Mouse (Mus musculus): ENCODE measurements around the gene Rnf7. TPM values are rescaled to one million over a fixed set of nuclear protein-coding genes. Genes with fewer than 3 reads are reported as not detected.

Rnf7 gene
- polyA plus RNA-seq, 1 experiment from 2014 or later = 52.9 TPM

GRCm38 (mm10) chr9:96436901-96437804, 41.3 kb downstream of the Rnf7 start:
- Histone ChIP-seq H3K36me3 (ENCODE audit: control insufficient read depth, insufficient read depth) (no peaks in the 10 kb centered on the region), H3K4me1 (ENCODE audit: control insufficient read depth, low read depth, low read length) (peaks cover 8% of the 10 kb centered on the region), H3K27ac (ENCODE audit: low read length) (peak overlapping the region; percentile 64), H3K4me3 (ENCODE audit: low read depth, low read length) (peak overlapping the region; percentile 38), H3K4me2 (ENCODE audit: low read depth, low read length) (peak overlapping the region; percentile 34), H3K27me3 (ENCODE audit: control insufficient read depth, insufficient read depth, low read depth, low read length) (peaks cover 34% of the 10 kb centered on the region), H3K9ac (ENCODE audit: low read depth, low read length) (peak overlapping the region; percentile 18; the same call in 1 of the 2 replicates), H3K9me3 (replicated peaks; ENCODE audit: control insufficient read depth, low read length) (no peaks in the 10 kb centered on the region)
- WGBS (ENCODE audit: insufficient replicate concordance) = 24% methylated on average over 28 of the region's 28 CpGs
- ATAC-seq (ENCODE audit: low read depth) = no peak

DNA sequence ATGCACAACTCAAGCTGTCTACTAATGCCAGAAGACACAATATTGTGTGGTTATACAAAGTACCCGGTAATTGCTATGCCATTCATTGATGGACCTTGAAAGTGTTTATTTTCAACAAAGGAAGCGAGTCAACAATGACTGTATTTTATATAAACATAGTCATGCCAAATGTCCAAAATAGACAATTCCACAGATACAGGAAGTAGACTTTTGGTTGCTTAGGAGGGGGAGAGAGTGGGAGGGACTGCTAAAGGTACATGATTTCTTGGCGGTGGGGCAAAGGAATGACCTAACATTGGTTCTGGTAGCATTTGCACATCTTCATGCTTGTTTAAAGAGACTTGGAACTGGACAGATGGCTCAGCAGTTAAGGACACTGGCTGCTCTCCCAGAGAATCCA, 45.9 kb downstream of the Rnf7 start:
- H3K27ac ChIP-seq (ENCODE audit: low read length) = no peak overlapping the region
- no peak for ATAC-seq (ENCODE audit: low read depth)
- H3K4me2 ChIP-seq (ENCODE audit: low read depth, low read length) = no peak overlapping the region
- H3K36me3 ChIP-seq (ENCODE audit: control insufficient read depth, insufficient read depth) = no peaks in the 10 kb centered on the region
- no peak overlapping the region for H3K9ac ChIP-seq (ENCODE audit: low read depth, low read length)
- no peak overlapping the region for H3K4me3 ChIP-seq (ENCODE audit: low read depth, low read length)
- WGBS (ENCODE audit: insufficient replicate concordance) = 75% methylated on average over 3 of the region's 3 CpGs
- peaks cover 11% of the 10 kb centered on the region for H3K27me3 ChIP-seq (ENCODE audit: control insufficient read depth, insufficient read depth, low read depth, low read length)
- no peaks in the 10 kb centered on the region for H3K9me3 ChIP-seq (replicated peaks; ENCODE audit: control insufficient read depth, low read length)
- H3K4me1 ChIP-seq (ENCODE audit: control insufficient read depth, low read depth, low read length) = peaks cover 4% of the 10 kb centered on the region

DNA sequence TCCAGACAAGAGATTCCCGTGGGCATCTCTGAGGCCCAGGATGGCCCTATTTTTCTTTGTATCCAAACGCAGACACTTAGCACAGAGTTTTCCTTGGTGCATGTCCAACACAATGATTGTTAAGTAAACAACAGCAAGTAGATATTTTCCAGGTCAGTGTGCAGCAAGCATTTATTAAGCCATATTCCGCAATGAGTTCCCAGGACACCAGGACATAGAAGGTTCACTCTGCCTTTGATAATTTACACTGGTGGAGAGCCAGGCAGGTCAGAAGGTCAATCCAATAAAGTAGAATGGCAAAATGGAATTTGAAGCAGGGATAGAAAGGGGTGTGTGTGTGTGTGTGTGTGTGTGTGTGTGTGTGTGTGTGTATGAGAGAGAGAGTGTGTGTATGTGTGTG, 47.4 kb downstream of the Rnf7 start:
- Histone ChIP-seq H3K27me3 (ENCODE audit: control insufficient read depth, insufficient read depth, low read depth, low read length) (no peaks in the 10 kb centered on the region; the same call in 1 of the 2 replicates), H3K4me3 (ENCODE audit: low read depth, low read length) (no peak overlapping the region), H3K4me2 (ENCODE audit: low read depth, low read length) (no peak overlapping the region), H3K36me3 (ENCODE audit: control insufficient read depth, insufficient read depth) (no peaks in the 10 kb centered on the region), H3K4me1 (ENCODE audit: control insufficient read depth, low read depth, low read length) (no peaks in the 10 kb centered on the region), H3K9ac (ENCODE audit: low read depth, low read length) (no peak overlapping the region), H3K9me3 (replicated peaks; ENCODE audit: control insufficient read depth, low read length) (no peaks in the 10 kb centered on the region), H3K27ac (ENCODE audit: low read length) (no peak overlapping the region)
- ATAC-seq (ENCODE audit: low read depth) = peak; percentile 11; the same call in 1 of the 2 replicates
- 65% methylated on average over 3 of the region's 3 CpGs for WGBS (ENCODE audit: insufficient replicate concordance)

- Histone ChIP-seq H3K27me3 (ENCODE audit: control insufficient read depth, insufficient read depth, low read depth, low read length) (no peaks in the 10 kb centered on the region), H3K9ac (ENCODE audit: low read depth, low read length) (no peak overlapping the region), H3K9me3 (replicated peaks; ENCODE audit: control insufficient read depth, low read length) (no peaks in the 10 kb centered on the region), H3K4me1 (ENCODE audit: control insufficient read depth, low read depth, low read length) (no peaks in the 10 kb centered on the region), H3K27ac (ENCODE audit: low read length) (no peak overlapping the region), H3K4me2 (ENCODE audit: low read depth, low read length) (no peak overlapping the region), H3K36me3 (ENCODE audit: control insufficient read depth, insufficient read depth) (no peaks in the 10 kb centered on the region), H3K4me3 (ENCODE audit: low read depth, low read length) (no peak overlapping the region)
- ATAC-seq (ENCODE audit: low read depth) = no peak
- 73% methylated on average over 17 of the region's 17 CpGs for WGBS (ENCODE audit: insufficient replicate concordance)
Measured at GRCm38 (mm10) chr9:96428336-96429046, 50.0 kb downstream of the Rnf7 start.

GRCm38 (mm10) chr9:96424027-96424426, 54.4 kb downstream of the Rnf7 start:
- 45% methylated on average over 8 of the region's 8 CpGs for WGBS (ENCODE audit: insufficient replicate concordance)
- no peaks in the 10 kb centered on the region; the same call in 1 of the 2 replicates for H3K27me3 ChIP-seq (ENCODE audit: control insufficient read depth, insufficient read depth, low read depth, low read length)
- ATAC-seq (ENCODE audit: low read depth) = no peak
- no peak overlapping the region for H3K27ac ChIP-seq (ENCODE audit: low read length)
- H3K36me3 ChIP-seq (ENCODE audit: control insufficient read depth, insufficient read depth) = no peaks in the 10 kb centered on the region
- no peaks in the 10 kb centered on the region for H3K4me1 ChIP-seq (ENCODE audit: control insufficient read depth, low read depth, low read length)
- H3K9ac ChIP-seq (ENCODE audit: low read depth, low read length) = no peak overlapping the region
- H3K4me2 ChIP-seq (ENCODE audit: low read depth, low read length) = no peak overlapping the region
- H3K4me3 ChIP-seq (ENCODE audit: low read depth, low read length) = no peak overlapping the region
- no peaks in the 10 kb centered on the region for H3K9me3 ChIP-seq (replicated peaks; ENCODE audit: control insufficient read depth, low read length)

Other genes starting within 250 kb of the Rnf7 start
- gene Atp1b3, start 114.2 kb downstream of the Rnf7 start, polyA plus RNA-seq (2015; fragmentation: Nextera tagmentation; extraction: Ambion mirVana) = 57.3 and 61.7 TPM in 2 replicates
- gene Gm28729, start 46.6 kb upstream of the Rnf7 start, polyA plus RNA-seq (2015; fragmentation: Nextera tagmentation; extraction: Ambion mirVana) = not detected in 2 replicates
- gene Rasa2, start 152.9 kb upstream of the Rnf7 start, polyA plus RNA-seq (2015; fragmentation: Nextera tagmentation; extraction: Ambion mirVana) = 2.2 and 2.6 TPM in 2 replicates

All from liver, embryonic 16.5 days (tissue).